Mouse (Mus musculus) pancreas, adult 10 weeks (tissue): ENCODE data around the gene Klhl18. TPM values are rescaled to one million over a fixed set of nuclear protein-coding genes. Genes with fewer than 3 reads are reported as not detected.

ENCODE experiments used
- polyA plus RNA-seq: library from polyadenylated mRNA; stranded (reverse); fragments of 350-450 nt; fragmentation: Illumina TruSeq; extraction: RNeasy Lipid Tissue Mini Kit (QIAGEN cat#74804); gene quantifications from one replicate; pipeline ENCODE4 v1.2.3, GENCODE M21; 2015; ENCODE audit warnings: low read depth, low replicate concordance; ENCODE audit not compliant: insufficient read depth

The Klhl18 gene
- polyA plus RNA-seq, result 3.0 TPM

GRCm38 (mm10) chr9:110476124-110477091 lies at the start of gene Klhl18, which contains the start of gene Kif9:
TSS of gene Klhl18 (minus strand) at chr9:110476694.
TSS of gene Kif9 (plus strand) at chr9:110476958.

DNA sequence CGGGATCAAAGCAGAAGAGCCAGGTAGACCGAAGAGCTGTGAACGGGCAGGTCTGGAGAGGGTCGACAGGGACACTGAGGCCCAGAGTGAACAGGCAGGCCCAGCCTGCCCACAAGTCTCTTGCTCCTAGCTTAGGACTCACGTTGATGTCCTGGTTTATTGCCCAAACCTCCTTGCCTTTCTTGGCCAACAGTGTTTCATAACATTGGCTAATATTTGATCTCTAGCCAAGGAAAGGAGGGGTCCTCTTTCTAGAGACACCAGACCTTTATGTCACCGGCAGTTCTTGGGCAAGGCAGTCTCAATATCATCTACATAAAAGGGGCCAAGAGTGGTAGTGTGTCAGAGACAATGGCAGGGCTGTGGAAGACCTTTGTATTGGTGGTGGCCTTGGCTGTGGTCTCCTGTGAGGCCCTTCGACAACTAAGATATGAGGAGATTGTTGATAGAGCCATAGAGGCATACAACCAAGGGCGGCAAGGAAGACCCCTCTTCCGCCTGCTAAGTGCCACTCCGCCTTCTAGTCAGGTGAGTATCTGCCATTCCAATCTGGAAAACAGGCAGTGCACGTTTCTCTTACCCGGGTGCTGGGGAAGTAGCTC lies 56.9 kb downstream of the Klhl18 start, which contains the start of gene Ngp:
Ngp (plus strand) TSS at position 237 of the 602 bp plus-strand sequence.

GRCm38 (mm10) chr9:110408099-110408773 lies 68.3 kb downstream of the Klhl18 start, which contains the start of gene Ptpn23:
TSS of gene Ptpn23 (minus strand) at chr9:110408213.

Other genes starting within 250 kb of the Klhl18 start
- not detected for gene Cspg5, start 232.9 kb downstream of the Klhl18 start, polyA plus RNA-seq
- gene Elp6, start 171.5 kb downstream of the Klhl18 start, polyA plus RNA-seq, result 2.8 TPM
- 11.1 TPM for gene Scap, start 143.4 kb downstream of the Klhl18 start, polyA plus RNA-seq
- 12.0 TPM for gene Ptpn23, start 68.5 kb downstream of the Klhl18 start, polyA plus RNA-seq
- not detected for gene Ngp, start 56.9 kb downstream of the Klhl18 start, polyA plus RNA-seq
- 0.39 TPM for gene Kif9, start 264 bp upstream of the Klhl18 start, polyA plus RNA-seq
- gene Setd2, start 55.9 kb upstream of the Klhl18 start, polyA plus RNA-seq, result 24.7 TPM
- gene Nradd, start 147.8 kb upstream of the Klhl18 start, polyA plus RNA-seq, result 2.3 TPM
- gene Nbeal2, start 177.5 kb upstream of the Klhl18 start, polyA plus RNA-seq, result 8.6 TPM
- 27.2 TPM for gene Ccdc12, start 179.8 kb upstream of the Klhl18 start, polyA plus RNA-seq